Mouse (Mus musculus): ENCODE data around the gene Lama2.

DNA sequence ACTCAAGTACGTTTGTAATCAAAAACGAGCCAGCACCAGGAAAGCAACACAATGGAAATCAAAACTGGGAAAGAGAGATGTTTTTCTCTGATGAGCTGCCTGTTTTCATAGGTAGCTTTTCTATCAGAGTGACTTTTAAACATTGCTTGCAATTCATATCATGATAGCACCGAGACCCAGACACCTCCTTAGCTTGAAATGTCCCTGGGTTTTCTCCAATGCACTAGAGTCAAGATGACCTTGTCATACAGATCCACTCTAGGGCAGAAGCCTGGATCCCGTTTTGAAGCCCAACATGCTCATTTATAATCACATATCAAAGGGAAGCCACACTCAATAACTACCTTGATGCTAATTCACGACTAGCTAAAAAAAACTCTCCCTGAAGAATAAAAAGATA is 386.0 kb downstream of the Lama2 start:
- TF ChIP-seq POLR2A (IDR thresholded peaks at IDR 0.05; ENCODE audit: insufficient read depth, low read depth, low read length) (no peak), CTCF (IDR thresholded peaks at IDR 0.05) (no peak)

All from heart, adult 2 months (tissue).